Mouse (Mus musculus): ENCODE results near the gene Gm17093. TPM values are rescaled to one million over a fixed set of nuclear protein-coding genes. Genes with fewer than 3 reads are reported as not detected.
"Not testable (repeated sequence)": the region's sequence is repeated elsewhere in the genome, so short reads cannot be mapped to it uniquely, and the experiment has no call there.

Gm17093 gene
- total RNA-seq (2021) = not detected
- long read RNA-seq, experiment 1 = 0 reads
- long read RNA-seq, experiment 2 = 0 reads

DNA sequence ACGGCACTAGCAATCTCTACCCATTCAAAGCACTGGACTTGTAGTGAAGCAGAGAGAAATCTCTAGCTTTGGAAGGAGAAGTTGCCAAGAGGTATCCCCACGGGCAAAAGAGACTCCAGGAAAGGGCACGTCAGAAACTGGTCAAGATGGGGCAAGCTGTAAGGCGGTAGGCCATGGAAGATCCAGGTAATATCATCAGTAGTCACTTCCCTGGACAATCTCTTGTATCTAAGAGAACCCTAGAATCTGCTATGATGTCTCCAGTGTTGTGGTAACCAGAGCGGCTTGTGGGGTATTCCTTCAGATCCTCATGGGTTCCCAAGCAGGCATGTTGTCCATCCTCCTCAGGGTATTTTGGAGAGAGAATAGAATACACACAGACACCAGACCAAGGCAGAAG, at the start of gene Gm17093:
TSS of gene Gm17093 (plus strand) at position 301 of the 400 bp plus-strand sequence.
- DNase-seq; intact Hi-C loops (cut with DNase I): not testable (repeated sequence)

DNA sequence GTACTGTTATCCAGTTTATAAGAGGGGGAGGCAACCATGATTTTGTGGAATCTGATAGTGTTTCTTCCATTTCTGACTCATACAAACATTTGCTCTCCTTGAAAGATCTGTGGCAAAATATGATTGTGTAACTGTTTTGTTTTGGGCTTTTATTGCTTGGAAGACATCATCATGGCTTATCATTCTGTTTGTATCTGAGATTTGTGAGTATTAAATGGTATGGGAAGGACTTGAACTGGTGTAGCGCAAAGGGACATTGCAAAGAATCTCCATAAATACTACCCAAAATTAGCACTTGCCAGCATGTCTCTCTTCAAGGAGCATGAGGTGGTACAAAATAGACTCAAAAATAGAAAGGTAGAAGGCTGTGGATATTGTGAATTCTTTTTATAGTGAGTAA, 25.9 kb upstream of the Gm17093 start, which contains the start of gene BC061237:
TSS of gene BC061237 (plus strand) at position 301 of the 400 bp plus-strand sequence.
- DNase-seq; intact Hi-C loops (cut with DNase I): not testable (repeated sequence)

GRCm38 (mm10) chr14:44547961-44548360, 29.9 kb downstream of the Gm17093 start:
- intact Hi-C loops (cut with DNase I) = not testable (repeated sequence)

More at GRCm38 (mm10) chr14:44547961-44548360, 29.9 kb downstream of the Gm17093 start:
- not testable (repeated sequence) for DNase-seq

Other genes starting within 250 kb of the Gm17093 start
- gene Gm8220, start 232.7 kb upstream of the Gm17093 start, total RNA-seq (2021) = not detected
- gene Gm5930, start 179.7 kb upstream of the Gm17093 start, total RNA-seq (2021) = not detected
- gene Gm8229, start 152.9 kb upstream of the Gm17093 start, total RNA-seq (2021) = not detected
- not detected for gene Gm3371, start 107.6 kb upstream of the Gm17093 start, total RNA-seq (2021)
- gene Gm8232, start 84.6 kb upstream of the Gm17093 start, total RNA-seq (2021) = not detected
- gene BC061237, start 25.8 kb upstream of the Gm17093 start, total RNA-seq (2021) = not detected
- not detected for gene Gm8247, start 64.9 kb downstream of the Gm17093 start, total RNA-seq (2021)
- not detected for gene Gm5624, start 109.7 kb downstream of the Gm17093 start, total RNA-seq (2021)
- gene Gm8257, start 188.2 kb downstream of the Gm17093 start, total RNA-seq (2021) = not detected
- not detected for gene Gm8267, start 232.1 kb downstream of the Gm17093 start, total RNA-seq (2021)

Measured in gastrocnemius, postnatal 36 days (tissue).